Mouse (Mus musculus): ENCODE results near the gene Usp47.
"Not testable (repeated sequence)": the region's sequence is repeated elsewhere in the genome, so short reads cannot be mapped to it uniquely, and the experiment has no call there.

Usp47 gene

DNA sequence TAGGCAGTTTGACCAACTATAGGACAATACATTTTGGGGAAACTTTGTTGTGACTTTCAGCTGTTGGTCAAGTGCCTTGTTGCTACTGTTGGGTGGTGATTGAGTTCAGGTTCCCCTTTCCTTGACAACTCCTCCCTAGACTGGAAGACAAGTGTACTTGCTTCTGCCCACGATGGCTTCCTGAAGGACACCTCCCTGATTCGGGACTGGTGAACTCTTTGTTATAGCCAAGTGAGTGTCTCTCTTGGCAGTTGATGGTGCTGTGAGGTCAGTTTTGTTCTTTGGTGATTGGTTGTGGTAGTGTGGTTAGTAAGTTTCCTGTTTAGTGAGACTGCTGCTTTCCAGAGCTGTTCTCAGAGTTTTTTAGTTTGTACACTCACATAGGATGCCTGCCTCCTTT lies 19.5 kb downstream of the Usp47 start:
- peak; percentile 10 for DNase-seq

DNA sequence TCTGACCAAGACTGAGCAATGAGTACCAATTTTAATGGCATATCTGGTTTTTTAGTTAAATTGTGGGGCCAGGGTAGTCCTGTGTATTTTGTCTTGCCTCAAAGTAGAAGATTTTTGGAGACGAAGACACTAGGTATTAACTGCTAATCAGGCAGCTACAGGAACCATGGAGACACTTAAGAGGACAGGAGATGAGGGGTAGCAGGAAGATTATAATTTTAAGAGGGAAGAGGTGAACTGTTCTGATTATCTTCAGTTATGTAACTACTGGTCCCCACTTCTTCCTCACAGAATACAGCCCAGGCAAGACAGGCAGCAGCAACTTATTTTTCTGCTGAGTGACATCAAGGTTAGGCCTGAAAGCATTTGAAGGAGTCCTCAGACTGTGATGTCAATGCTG lies 21.9 kb downstream of the Usp47 start:
- DNase-seq, result no peak

DNA sequence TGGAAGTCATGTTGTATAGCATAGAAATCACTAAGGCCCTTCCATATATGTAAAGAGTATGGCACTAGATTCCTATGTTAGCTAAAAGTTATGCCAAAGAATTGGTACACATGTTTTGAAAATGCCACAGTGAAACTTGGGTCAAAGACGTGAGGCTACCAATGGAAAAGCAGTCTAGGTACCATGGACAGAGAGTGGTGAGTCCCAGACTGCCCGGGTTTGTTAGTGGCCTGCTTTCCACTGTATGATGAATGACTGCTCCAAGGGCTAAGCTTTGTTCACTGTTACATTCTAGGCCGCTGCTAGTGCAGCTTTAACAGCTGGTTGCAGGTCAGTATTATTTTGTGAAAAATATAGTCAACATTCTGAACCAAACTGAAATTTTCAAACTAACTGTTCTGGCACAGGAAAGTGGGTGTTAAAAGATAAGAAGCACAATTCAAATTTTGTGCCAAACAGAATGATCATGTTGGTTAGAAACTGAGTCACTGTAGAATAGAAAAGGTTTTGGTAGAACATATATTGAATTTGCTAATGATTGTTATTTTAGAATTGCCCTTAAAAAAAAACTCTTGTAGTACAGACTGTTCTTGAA lies 22.6 kb downstream of the Usp47 start:
- no peak for DNase-seq

DNA sequence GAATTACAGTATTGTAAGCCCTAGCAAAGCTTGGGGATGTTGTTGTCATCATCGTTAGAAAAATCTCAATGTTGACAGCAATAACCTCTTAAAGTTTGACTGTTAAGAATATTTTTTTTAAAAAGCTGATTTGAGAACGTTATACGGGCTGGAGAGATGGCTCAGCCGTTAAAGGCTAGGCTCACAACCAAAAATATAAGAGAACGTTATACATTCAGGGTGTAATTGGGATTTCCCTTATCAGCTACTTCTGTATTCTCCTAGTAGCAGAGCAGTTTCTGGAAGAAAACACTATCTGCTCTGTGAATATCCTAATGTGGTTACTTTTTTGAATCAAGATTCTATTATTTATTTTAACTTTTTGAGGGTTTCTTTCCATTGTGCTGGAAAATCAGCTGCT lies 25.3 kb downstream of the Usp47 start:
- no peak for DNase-seq

DNA sequence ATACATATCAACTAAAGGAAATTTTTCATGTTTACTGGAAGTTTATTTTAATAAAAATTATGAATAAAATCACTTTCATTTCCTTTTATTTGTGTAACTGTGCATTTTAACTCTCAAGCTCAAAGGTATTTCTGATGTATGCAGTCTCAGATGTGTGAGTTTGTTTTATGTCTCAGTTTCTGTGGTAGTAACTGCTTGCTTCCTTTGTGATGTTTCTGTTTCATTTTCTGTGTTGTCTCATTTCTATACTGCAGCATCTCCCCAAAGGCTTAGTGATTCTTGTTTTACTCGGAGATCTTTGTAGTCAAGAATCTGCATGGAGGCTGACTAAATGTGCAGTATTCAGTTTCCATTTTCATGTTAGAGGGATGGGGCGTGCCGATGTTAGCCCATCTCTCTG lies 30.4 kb downstream of the Usp47 start:
- DNase-seq, result no peak

DNA sequence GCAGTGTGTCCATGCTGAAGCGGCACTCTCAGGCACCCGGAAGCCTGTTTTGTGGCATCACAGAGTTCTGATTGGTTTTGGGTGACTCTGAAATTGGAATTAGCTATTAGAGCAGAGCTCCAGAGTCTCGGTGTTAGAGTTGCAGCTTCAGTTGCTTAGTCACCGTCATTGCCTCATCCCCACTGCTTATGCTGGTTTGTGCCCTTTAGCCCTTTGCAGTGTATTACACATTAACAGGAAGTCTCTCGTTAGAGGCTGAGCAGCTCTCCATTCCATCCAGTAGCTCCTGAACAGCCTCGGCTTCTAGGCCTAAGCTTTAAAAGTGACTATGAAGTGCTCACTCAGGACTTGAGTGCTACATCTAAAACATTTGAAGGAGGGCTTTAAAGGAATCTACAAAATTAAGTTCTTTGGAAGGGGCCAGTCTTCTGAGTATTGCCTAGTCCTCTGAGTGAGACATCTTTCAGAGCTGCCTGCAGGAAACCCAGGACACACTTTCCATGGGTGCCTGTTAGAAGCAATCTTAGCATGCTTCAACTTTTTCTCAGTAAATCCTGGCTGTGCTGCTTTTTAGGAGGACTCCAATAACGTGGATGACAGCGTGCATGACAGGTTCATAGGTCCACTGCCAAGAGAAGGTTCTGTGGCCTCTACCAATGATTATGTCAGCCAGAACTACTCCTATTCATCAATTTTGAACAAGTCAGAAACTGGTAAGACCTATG lies 32.8 kb downstream of the Usp47 start:
- DNase-seq, result no peak

DNA sequence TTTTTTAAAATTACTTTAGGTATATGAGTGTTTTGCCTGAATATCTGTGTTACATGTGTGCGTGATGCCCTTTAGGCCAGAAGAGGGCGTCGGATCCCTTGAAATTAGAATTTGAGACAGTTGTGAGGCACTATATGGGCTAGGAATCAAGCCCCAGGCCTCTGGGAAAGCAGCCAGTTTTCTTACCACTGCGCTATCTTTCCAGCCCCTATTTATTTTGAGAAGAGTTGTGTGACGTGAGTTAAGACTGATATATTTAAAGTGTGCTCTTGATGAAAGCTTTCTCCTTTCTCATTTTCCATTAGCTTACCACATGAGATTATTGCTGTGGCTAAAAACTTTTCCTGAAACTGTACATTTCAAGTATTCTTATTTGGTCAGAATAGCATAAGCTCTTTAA lies 51.6 kb downstream of the Usp47 start:
- DNase-seq, result no peak

DNA sequence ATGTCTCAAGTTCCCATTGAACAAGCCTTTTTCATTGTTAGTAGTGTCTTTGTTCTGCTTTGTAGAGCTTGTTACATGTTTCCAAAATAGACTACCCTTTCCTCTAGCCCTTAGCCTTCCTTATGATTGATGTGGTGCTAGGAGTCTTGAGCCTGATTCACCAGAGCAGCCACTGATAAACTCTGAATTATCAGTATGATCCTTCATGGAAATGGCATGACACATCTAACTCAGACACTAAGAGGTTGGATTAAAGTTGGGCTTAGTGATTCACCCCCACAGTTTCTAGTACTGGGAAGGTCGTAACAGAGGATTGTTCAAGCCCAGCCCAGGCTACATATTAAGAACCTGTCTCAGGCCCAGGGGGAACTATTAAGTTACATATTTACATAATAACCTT lies 59.3 kb downstream of the Usp47 start:
- no peak for DNase-seq

DNA sequence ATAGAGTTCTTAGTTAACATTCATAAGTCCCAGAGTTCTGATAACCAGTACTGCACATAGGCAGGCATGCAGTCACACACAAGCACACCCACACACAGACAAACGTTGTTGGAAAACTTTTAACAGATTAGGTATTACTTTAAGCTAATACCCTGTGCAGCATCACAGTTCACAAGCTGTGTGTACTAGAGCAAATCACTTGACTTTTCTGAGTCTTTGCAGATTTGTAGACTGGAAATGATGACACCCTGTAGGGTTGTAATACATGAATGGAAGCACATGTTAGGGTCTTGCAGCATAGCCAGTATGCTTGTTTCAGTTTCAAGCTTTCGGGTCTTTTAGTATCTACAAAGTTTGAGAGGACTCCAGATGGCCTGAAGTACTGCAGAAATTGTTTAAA lies 60.9 kb downstream of the Usp47 start:
- no peak for DNase-seq

DNA sequence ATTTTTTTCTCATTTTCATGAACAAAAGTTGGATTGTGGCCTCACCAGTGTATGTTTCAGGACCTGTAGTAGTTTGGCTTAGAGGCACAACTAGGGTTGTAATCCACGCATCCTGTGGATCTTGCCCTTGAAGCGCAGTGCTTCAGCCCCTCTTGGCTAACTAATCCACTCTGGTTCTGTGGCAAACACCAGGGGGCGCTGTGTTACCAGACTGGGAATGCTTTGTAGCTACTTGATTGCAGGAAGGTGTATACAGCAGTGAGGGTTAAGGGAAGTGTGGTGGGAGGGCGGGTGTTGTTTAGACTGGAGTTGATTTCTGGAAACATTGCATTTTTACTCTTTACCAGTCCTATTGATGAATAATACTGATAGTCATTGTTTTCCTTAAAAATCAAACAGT lies 61.8 kb downstream of the Usp47 start:
- peak; percentile 82 for DNase-seq

DNA sequence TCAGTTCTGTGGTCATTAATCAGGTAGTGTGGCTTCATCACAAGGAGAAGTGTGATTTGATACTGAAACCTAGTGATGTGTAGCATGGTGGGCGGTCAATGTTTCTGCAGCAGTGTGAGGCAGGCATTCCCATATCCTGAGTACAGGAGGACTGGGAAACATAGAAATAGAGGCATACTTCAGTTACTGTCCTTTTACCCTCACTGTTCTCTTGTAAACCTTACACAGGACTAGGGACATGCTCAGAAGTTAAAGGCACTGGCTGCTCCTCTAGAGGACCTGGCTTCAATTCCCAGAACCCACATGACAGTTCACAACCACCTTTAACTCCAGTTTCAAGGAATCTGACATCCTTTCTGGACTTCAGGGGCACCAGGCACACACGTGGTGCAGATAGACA lies 62.9 kb downstream of the Usp47 start:
- DNase-seq, result no peak

DNA sequence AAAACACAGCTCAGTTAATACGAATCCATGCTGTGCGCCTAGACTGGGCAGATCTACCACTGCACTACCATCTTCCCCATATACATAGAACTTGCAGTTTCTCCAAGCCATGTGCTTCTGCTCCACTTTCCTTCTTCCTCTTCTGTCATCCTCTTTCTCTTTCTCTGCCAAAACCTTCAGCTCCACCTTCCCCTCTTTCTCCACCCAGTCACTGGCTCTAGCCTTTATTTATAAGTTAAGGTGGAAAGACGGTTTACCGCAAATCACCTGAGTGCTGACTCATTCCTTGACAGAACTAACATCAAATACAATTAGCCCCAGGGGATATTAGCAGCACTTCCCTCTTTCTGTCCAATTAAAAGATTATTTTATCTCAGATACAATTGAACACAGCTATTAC lies 71.6 kb downstream of the Usp47 start:
- DNase-seq, result not testable (repeated sequence)

DNA sequence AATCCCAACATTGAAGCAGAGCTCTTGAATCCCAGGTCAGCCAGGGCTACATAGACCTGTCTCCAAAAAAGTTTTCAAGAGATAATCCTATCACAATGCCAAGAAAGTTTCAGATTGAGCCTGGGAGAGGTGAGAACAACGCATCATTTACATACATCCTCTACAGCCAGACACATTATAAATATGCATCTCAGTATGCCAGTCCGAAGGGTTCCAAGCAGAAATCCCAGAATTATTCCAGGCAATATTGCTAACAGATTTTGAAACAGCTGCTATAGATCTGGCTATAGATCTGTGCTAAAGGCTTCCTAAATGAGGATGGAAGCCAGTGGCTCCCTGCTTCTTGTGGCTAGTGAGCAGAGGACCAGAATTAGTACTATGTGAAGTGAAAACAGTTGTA lies 77.6 kb downstream of the Usp47 start:
- no peak for DNase-seq

DNA sequence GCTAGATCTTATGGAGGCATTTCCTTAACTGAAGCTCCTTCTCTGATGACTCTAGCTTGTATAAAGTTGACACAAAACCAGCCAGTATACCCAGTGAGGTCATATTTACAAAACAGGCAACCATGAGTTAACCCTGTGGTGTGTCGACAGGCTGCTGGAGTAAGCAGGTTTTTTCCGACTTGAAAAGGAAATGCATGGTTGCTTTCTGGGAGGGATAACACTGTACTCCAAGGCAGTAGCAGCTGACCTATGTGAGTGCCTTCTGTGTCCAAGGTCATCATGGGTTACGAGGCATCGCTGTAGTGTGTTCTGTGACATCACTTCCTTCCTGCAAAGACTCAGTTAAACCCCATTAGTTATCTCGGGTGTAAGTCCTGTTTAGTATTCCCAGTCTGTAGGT lies 79.6 kb downstream of the Usp47 start:
- DNase-seq, result no peak

DNA sequence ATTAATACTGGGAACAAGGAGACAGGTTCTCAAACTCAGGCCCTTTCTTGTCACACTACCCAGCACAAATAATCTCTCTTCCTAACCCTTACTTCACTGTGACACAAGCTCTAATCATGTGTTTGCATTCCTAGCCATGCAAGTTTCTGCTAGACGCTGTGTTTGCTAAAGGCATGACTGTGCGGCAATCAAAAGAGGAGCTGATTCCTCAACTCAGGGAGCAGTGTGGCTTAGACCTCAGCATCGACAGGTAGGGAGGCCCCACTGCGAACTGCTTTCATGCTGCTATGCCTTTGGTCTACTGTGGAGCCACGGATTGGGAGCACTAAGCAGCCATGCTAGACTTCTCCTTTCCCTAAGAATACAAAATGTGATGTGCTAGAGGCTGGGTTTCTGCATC lies 80.5 kb downstream of the Usp47 start:
- no peak for DNase-seq

DNA sequence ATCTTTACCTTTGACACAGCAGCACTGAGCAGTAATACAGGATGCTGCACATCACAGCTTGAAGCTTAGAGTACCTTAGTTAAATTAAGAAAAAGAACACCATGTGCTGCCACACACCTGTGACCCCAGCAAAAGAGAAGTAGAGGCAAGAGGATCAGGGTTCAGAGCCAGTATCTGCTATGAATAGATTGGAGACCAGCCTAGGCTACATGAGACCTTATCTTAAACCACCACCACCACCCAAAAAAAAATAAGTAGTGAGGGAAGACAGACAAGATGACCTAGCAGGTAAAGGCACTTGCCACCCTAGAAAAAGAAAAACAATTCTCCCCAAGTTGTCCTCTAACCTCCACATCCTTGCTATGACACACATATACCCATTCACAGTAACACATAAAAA lies 85.5 kb downstream of the Usp47 start:
- no peak for DNase-seq

DNA sequence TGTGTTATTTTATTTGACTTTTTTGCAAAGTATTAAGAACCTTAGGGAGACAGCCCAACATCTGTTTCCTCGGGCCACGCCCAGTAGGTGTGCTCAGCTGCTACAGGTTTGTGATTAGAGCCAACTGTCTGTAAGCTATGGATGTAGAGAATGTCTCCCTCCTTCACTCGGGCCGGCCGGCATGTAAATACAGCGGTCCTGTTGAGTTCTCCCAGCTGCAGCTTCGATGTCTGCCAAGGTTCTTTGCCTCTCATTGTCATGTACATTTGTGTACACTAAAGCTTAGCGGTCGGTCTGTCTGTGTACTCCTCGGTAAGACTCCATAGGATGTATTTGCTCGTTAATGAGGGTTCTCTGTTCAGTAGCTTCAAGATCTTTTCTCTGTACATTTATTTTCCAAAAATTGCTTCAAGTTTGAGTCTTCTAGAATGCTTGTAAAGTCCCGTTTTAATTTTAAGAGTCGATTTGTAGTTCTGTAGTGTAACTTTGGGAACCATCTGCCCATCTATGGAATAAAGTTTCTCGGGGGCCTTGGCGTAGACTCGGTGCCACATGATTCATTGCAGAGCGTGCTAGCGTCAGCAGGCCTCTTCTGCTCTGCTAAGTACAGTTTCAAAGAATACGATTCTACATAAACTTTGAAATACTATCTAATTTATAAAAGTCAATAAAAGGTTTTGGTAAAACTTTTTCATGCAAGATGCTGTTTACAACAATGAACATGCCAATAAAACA lies 87.5 kb downstream of the Usp47 start:
- no peak for DNase-seq

DNA sequence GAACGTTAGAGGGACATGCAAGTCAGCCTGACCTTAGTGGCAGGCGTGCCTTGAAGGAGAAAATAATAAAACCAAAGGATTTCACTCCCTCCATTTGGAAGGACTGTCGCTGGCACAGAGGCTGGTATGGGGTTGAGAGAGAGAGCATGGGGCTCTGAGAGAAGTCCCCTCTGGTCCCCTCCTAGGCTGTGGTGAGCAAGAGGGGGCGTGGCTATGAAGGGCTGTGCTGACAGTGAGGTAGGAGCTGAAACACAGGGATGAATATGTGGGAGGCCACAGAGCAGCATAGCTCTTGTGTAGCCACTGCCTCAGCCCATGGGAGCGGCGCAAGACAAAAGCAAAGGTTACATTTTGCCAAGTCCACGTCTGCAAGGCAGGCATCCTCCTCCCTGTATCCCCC lies 94.2 kb downstream of the Usp47 start:
- DNase-seq, result no peak

DNA sequence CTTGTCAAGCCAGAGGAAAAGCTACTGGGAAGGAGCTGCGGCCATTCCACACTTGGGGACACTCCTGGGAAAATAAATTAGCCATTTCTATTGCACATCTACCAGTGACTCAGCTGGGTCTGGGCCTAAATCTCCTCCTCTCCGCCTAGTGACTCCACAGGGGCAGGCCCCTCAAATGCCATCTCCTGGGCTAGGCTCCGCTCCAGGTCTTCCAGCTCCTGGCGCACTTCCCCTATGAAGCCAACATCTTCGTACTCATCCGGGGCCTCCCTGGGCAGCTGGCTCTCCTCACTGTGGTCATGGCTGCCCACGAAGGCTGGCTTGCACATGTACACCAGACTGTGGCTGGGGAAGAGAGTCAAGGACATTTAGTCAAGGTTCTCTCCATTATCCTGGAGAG lies 94.8 kb downstream of the Usp47 start:
- no peak for DNase-seq

DNA sequence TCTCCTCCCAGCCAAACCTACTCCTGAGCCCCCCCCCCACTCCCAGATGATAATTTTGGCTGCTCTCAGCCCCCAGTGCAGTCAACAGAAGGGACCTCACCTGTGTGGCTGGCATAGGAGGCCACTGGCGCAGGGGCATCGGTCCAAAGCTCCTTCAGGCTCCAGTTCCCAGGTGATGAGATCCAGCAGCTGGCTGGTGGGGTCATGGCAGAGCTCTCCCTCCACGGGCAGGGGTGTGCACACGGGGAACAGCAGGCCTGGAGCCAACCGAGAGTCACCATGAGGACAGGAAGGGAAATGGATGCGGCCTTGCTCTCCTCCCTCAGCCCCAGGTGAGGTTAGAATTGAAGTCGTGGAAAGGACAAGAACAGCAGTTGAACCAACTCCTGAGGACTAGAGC lies 95.9 kb downstream of the Usp47 start:
- no peak for DNase-seq

DNA sequence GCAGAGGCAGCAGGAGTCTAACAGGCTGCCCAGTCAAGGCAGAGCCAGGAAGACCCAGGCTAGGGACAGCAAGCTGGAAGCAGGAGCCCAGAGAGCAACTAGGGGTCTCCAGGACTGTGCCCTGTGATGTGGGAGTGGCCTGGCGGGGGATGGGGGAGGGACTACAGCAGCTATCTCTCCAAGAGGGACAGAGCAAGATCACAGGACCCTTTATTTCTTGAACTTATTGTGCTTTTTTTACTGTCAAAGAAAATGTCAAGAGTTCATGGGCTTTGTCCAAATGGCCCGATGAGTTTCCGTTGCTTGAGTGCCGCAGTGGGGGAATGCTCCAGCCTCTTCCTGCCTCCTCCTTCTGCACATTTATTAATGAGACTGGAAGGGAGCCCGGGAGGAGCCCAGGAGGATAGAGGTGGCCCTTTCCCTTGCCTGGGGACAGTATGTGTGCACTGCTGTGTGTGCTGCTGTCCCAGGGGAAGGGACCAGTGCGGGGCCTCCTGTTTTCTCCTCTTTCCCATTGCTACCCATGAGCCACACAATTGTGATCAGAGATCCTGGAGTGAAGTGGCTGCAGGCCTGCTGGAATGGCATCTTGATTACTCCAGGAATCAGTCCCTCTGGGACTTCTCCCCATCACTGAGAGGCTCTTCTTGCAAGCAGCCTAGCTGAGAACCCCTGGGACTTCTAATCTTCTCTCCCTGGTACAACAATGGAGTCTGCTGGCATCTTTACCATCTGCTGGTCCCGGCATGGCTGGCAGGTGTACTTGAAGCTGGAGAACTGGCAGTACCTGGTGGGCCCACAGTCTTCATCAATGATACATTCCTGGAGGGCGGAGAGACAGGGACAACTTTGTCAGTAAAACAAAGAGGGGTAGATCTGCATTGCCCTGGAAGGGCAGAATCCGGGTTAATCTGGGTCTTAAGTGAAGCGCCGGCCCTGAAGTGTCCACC lies 97.8 kb downstream of the Usp47 start:
- DNase-seq, result no peak

DNA sequence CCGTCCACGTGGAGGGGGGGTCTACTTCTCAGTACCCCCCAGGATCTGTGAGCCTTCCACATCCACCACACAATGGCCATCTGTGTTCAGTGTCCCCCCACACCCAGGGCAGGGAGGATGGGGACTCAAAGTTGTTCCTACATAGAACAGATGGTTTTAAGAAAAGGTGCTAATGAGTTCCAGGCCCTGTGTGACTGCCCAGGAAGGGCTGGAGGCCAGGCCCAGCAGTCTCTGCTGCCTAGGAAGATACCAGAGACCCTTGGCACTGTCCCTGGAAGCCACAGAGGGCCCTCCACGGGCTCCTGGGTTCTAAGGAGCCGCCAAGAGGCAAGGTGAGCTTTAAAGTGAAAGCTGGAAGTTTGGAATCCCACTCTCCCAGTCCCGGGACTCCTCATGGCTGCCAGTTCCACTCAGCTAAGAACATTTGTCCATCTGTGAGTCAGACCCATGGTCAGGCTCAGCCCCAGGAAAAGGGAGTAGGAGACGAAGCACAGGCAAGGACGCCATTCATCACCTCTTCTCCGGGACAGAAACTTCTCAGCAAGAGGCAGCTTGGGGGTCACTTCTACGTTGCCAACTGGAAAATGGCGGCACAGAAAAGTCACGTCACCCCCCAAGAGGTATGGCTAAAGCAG lies 98.7 kb downstream of the Usp47 start:
- DNase-seq, result no peak

DNA sequence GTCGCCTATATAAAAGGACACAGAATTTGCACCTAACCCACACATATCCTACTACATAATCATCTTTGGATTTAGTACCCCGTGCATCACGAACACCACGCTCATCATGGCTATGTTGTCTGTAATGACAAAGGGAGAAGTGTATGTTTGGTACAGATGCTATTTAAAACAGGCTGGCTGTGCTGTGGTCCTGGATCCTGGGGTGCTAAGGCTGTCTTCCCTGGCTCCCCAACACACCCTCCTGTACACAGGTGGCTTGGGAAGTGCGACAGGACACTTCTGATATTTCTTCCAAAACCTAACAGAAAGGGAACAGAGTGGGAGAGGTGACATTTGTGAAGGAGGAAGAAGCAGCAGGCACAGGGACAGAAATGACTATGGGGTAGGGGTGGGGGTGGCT lies 100.3 kb downstream of the Usp47 start:
- no peak for DNase-seq

Data from thymus, postnatal 25 days (tissue).